Comparison of ENCODE assay signal across 15 mouse cellular contexts in genomic region chrX:73867852-73868251, GRCm38 (mm10). TPM values are rescaled to one million over a fixed set of nuclear protein-coding genes. Genes with fewer than 3 reads are reported as not detected.
DNase-seq lines count a peak whose midpoint lies in the region; ATAC-seq lines count a peak whose summit lies in the region.
"Had no signal": no experiment of that assay in that cellular context is flagged by ENCODE, and none has a peak within 500 bp of the region (broad histone marks: within the 10 kb centered on the region; RNA-seq: fewer than 3 reads in every experiment).

No protein-coding gene starts in this region.

- 81% methylated on average over 1 of the region's 1 CpGs for WGBS in neural tube, embryonic 13.5 days
- 64% methylated on average over 1 of the region's 1 CpGs for WGBS in forebrain, embryonic 14.5 days
- WGBS in liver, embryonic 13.5 days (ENCODE audit: insufficient replicate concordance): 30% methylated on average over 1 of the region's 1 CpGs

- no peak for ATAC-seq in neural tube, embryonic 13.5 days (ENCODE audit: low read depth)
- peak; percentile 15; the same call in 1 of the 2 replicates for ATAC-seq in forebrain, embryonic 14.5 days
- ATAC-seq in liver, embryonic 13.5 days (ENCODE audit: low read depth): peak; percentile 90
- ATAC-seq in cerebellum, adult (ENCODE audit: insufficient number of reproducible peaks, low FRiP score, low TSS enrichment): no peak
- ATAC-seq: lung, postnatal 0 days had no signal

- no peak for DNase-seq in neural tube, embryonic 10.5 days (ENCODE audit: extremely low spot score, low spot score)
- DNase-seq in forebrain, embryonic 14.5 days (ENCODE audit: low spot score): no peak
- peak; percentile 29 for DNase-seq in liver, embryonic 13.5 days
- DNase-seq in adrenal gland, adult 8-10 months: no peak
- no peak for DNase-seq in lung, postnatal 4 days
- DNase-seq in gastrocnemius, postnatal 25 days: no peak
- DNase-seq: cerebellum, adult 18-20 months; right cerebral cortex, postnatal 14 days had no signal

- no peak overlapping the region for H3K9ac ChIP-seq in neural tube, embryonic 13.5 days
- H3K9ac ChIP-seq in forebrain, embryonic 14.5 days (ENCODE audit: low read length): 0 out of 2 replicates have a peak overlapping the region, but pooled peaks have one; percentile 32
- H3K9ac ChIP-seq in liver, embryonic 13.5 days: no peak overlapping the region; the same call in 1 of the 2 replicates
- H3K9ac ChIP-seq: heart, embryonic 12.5 days had no signal

- H3K27ac ChIP-seq in neural tube, embryonic 13.5 days (replicated peaks): peak overlapping the region; percentile 55; the same call in 1 of the 2 replicates
- H3K27ac ChIP-seq in forebrain, embryonic 14.5 days (ENCODE audit: low read depth, low read length): peak overlapping the region; percentile 88
- peak overlapping the region; percentile 41 for H3K27ac ChIP-seq in liver, embryonic 13.5 days
- H3K27ac ChIP-seq: limb, embryonic 10.5 days had no signal

- H3K36me3 ChIP-seq in neural tube, embryonic 13.5 days: peaks cover 15% of the 10 kb centered on the region
- H3K36me3 ChIP-seq in forebrain, embryonic 14.5 days (ENCODE audit: control insufficient read depth, insufficient read depth, low read length): peaks cover 14% of the 10 kb centered on the region
- no peaks in the 10 kb centered on the region for H3K36me3 ChIP-seq in liver, embryonic 13.5 days
- H3K36me3 ChIP-seq: heart, embryonic 12.5 days; limb, embryonic 10.5 days had no signal

- no peaks in the 10 kb centered on the region for H3K9me3 ChIP-seq in neural tube, embryonic 13.5 days
- H3K9me3 ChIP-seq in forebrain, embryonic 14.5 days (replicated peaks; ENCODE audit: control insufficient read depth, low read length): no peaks in the 10 kb centered on the region
- no peaks in the 10 kb centered on the region for H3K9me3 ChIP-seq in liver, embryonic 13.5 days (replicated peaks)
- H3K9me3 ChIP-seq: heart, embryonic 12.5 days; limb, embryonic 10.5 days had no signal

- H3K4me2 ChIP-seq in neural tube, embryonic 13.5 days: no peak overlapping the region
- H3K4me2 ChIP-seq in forebrain, embryonic 14.5 days (ENCODE audit: low read length): peak overlapping the region; percentile 24; the same call in 1 of the 2 replicates
- peak overlapping the region; percentile 28 for H3K4me2 ChIP-seq in liver, embryonic 13.5 days
- H3K4me2 ChIP-seq: heart, embryonic 12.5 days had no signal

- H3K4me1 ChIP-seq in neural tube, embryonic 13.5 days (replicated peaks): peaks cover 37% of the 10 kb centered on the region
- H3K4me1 ChIP-seq in forebrain, embryonic 14.5 days (ENCODE audit: control insufficient read depth, insufficient read depth, low read length): peaks cover 12% of the 10 kb centered on the region
- peaks cover 22% of the 10 kb centered on the region for H3K4me1 ChIP-seq in liver, embryonic 13.5 days (replicated peaks)
- H3K4me1 ChIP-seq: heart, embryonic 12.5 days had no signal

- H3K27me3 ChIP-seq in neural tube, embryonic 13.5 days: no peaks in the 10 kb centered on the region
- H3K27me3 ChIP-seq in forebrain, embryonic 14.5 days (replicated peaks; ENCODE audit: control insufficient read depth, insufficient read depth, low read length): no peaks in the 10 kb centered on the region
- H3K27me3 ChIP-seq in liver, embryonic 13.5 days: no peaks in the 10 kb centered on the region
- H3K27me3 ChIP-seq: heart, embryonic 12.5 days had no signal

- H3K4me3 ChIP-seq in neural tube, embryonic 13.5 days: no peak overlapping the region
- H3K4me3 ChIP-seq in forebrain, embryonic 14.5 days (ENCODE audit: low read depth, low read length): no peak overlapping the region
- H3K4me3 ChIP-seq in liver, embryonic 13.5 days (replicated peaks): no peak overlapping the region
- H3K4me3 ChIP-seq: erythroblast, embryonic 14.5 days; heart, embryonic 12.5 days; limb, embryonic 10.5 days had no signal

RNA-seq across cellular contexts. Expression of gene Avpr2, which starts 24.1 kb away (rescaled TPM):
- polyA plus RNA-seq in neural tube, embryonic 13.5 days (2015; fragmentation: Nextera tagmentation; extraction: Ambion mirVana): 0.14 and 0.15 TPM in 2 replicates
- polyA plus RNA-seq in forebrain, embryonic 14.5 days (2014; fragmentation: Nextera tagmentation; extraction: Ambion mirVana): 0.26 TPM in 1 of 2 replicates, not detected in the other
- polyA plus RNA-seq in liver, embryonic 13.5 days (2015; fragmentation: Nextera tagmentation; extraction: Ambion mirVana): 0.06 and 0.10 TPM in 2 replicates
- total RNA-seq in adrenal gland, adult 8-10 months (2022): not detected
- total RNA-seq in gastrocnemius, postnatal 25 days (2021): not detected
- total RNA-seq: gastrocnemius, adult 8-10 months had no signal
- polyA plus RNA-seq: erythroblast, embryonic 14.5 days; heart, embryonic 12.5 days had no signal

RNA-seq across cellular contexts. Expression of gene L1cam, which starts 28.1 kb away (rescaled TPM):
- 97.6 and 98.7 TPM in 2 replicates for polyA plus RNA-seq in neural tube, embryonic 13.5 days (2015; fragmentation: Nextera tagmentation; extraction: Ambion mirVana)
- polyA plus RNA-seq in forebrain, embryonic 14.5 days (2014; fragmentation: Nextera tagmentation; extraction: Ambion mirVana): 53.6 and 77.2 TPM in 2 replicates
- 0.16 and 0.19 TPM in 2 replicates for polyA plus RNA-seq in liver, embryonic 13.5 days (2015; fragmentation: Nextera tagmentation; extraction: Ambion mirVana)
- total RNA-seq in adrenal gland, adult 8-10 months (2022): 10 to 100 TPM; 10.1 to 25.3 (median 16.7) TPM
- 1 to 10 TPM; 1.2 to 2.3 TPM for total RNA-seq in gastrocnemius, postnatal 25 days (2021)

RNA-seq across cellular contexts. Expression of gene Pdzd4, which starts 43.1 kb away (rescaled TPM):
- polyA plus RNA-seq in neural tube, embryonic 13.5 days (2015; fragmentation: Nextera tagmentation; extraction: Ambion mirVana): 2.6 and 3.2 TPM in 2 replicates
- 5.4 and 8.0 TPM in 2 replicates for polyA plus RNA-seq in forebrain, embryonic 14.5 days (2014; fragmentation: Nextera tagmentation; extraction: Ambion mirVana)
- 0.06 and 0.07 TPM in 2 replicates for polyA plus RNA-seq in liver, embryonic 13.5 days (2015; fragmentation: Nextera tagmentation; extraction: Ambion mirVana)
- 1 to 10 TPM; 4.4 to 8.1 (median 6.4) TPM for total RNA-seq in adrenal gland, adult 8-10 months (2022)
- total RNA-seq in gastrocnemius, postnatal 25 days (2021): 1 to 10 TPM; 1.1 to 1.4 TPM
- polyA plus RNA-seq: erythroblast, embryonic 14.5 days had no signal

RNA-seq across cellular contexts. Expression of gene Arhgap4, which starts 53.8 kb away (rescaled TPM):
- 2.8 and 3.2 TPM in 2 replicates for polyA plus RNA-seq in neural tube, embryonic 13.5 days (2015; fragmentation: Nextera tagmentation; extraction: Ambion mirVana)
- 1.3 and 2.0 TPM in 2 replicates for polyA plus RNA-seq in forebrain, embryonic 14.5 days (2014; fragmentation: Nextera tagmentation; extraction: Ambion mirVana)
- 4.7 and 4.8 TPM in 2 replicates for polyA plus RNA-seq in liver, embryonic 13.5 days (2015; fragmentation: Nextera tagmentation; extraction: Ambion mirVana)
- total RNA-seq in adrenal gland, adult 8-10 months (2022): 1 to 10 TPM; 2.4 to 7.7 (median 5.4) TPM
- 1 to 10 TPM in 1 of 2 experiments, under 1 TPM in 1; 0.41 to 1.6 TPM for total RNA-seq in gastrocnemius, postnatal 25 days (2021)

RNA-seq across cellular contexts. Expression of gene Naa10, which starts 53.9 kb away (rescaled TPM):
- polyA plus RNA-seq in neural tube, embryonic 13.5 days (2015; fragmentation: Nextera tagmentation; extraction: Ambion mirVana): 97.3 and 112 TPM in 2 replicates
- 104 TPM in 2 replicates for polyA plus RNA-seq in forebrain, embryonic 14.5 days (2014; fragmentation: Nextera tagmentation; extraction: Ambion mirVana)
- polyA plus RNA-seq in liver, embryonic 13.5 days (2015; fragmentation: Nextera tagmentation; extraction: Ambion mirVana): 129 and 131 TPM in 2 replicates
- total RNA-seq in adrenal gland, adult 8-10 months (2022): 100 to 1,000 TPM in 1 of 4 experiments, 10 to 100 TPM in 3; 77.6 to 108 (median 89.8) TPM
- total RNA-seq in gastrocnemius, postnatal 25 days (2021): 10 to 100 TPM; 59.1 to 60.5 TPM

Comparison
In these comparisons a context has a peak if more than half of its experiments do, and no peak if none do; other contexts are left out.
1. ATAC-seq: peak in forebrain, embryonic 14.5 days (single experiment) and liver, embryonic 13.5 days (single experiment); none in neural tube, embryonic 13.5 days (single experiment) and cerebellum, adult (single experiment).
2. RNA of gene L1cam, which starts 28.1 kb away (polyA plus RNA-seq): 97.6 to 98.7 TPM in neural tube, embryonic 13.5 days and 53.6 to 77.2 TPM in forebrain, embryonic 14.5 days; 0.16 to 0.19 TPM in liver, embryonic 13.5 days; every median in the first group is over 10 times any median in the second.
3. Peak in every context shown above with its lines, with median percentiles within 50 percentile points of each other: H3K27ac ChIP-seq.